Mouse (Mus musculus) left cerebral cortex, postnatal 14 days (tissue): ENCODE data around the gene Gnpat. TPM values are rescaled to one million over a fixed set of nuclear protein-coding genes. Genes with fewer than 3 reads are reported as not detected.

Experiments used
- DNase-seq, 2 experiments: peaks; one replicate each; pipeline ENCODE4 v3.0.0; 2021 to 2022; ENCODE audit warnings: low spot score in 2 of 2, mixed read lengths in 1 of 2
- intact Hi-C: fragments of 180-260 bp; cut with DNase I; formaldehyde crosslinking; loops from one replicate; pipeline ENCODE4 v1.15.1; 2025
- long read RNA-seq, 2 experiments: library from polyadenylated mRNA; stranded (forward); transcript quantifications; one replicate each; pipeline ENCODE4 v2.0.0; 2021
- total RNA-seq, 2 experiments: library from RNA; stranded (reverse); gene quantifications; 2 replicates each; pipeline ENCODE4 v1.2.3; 2021

Gene Gnpat
- 10 to 100 TPM; 56.2 to 60.9 TPM for total RNA-seq
- long read RNA-seq, experiment 1, transcript Gnpat-201 (16 exons, 2,984 nt), result major isoform, 48 of 64 reads
- long read RNA-seq, experiment 1, partial matches to known transcripts, result 6 of 64 reads
- long read RNA-seq, experiment 1, other reads (novel, unspliced or antisense), result 10 of 64 reads
- long read RNA-seq, experiment 2, transcript Gnpat-201 (16 exons, 2,984 nt), result major isoform, 51 of 70 reads
- long read RNA-seq, experiment 2, partial matches to known transcripts, result 9 of 70 reads
- long read RNA-seq, experiment 2, other reads (novel, unspliced or antisense), result 10 of 70 reads

DNA sequence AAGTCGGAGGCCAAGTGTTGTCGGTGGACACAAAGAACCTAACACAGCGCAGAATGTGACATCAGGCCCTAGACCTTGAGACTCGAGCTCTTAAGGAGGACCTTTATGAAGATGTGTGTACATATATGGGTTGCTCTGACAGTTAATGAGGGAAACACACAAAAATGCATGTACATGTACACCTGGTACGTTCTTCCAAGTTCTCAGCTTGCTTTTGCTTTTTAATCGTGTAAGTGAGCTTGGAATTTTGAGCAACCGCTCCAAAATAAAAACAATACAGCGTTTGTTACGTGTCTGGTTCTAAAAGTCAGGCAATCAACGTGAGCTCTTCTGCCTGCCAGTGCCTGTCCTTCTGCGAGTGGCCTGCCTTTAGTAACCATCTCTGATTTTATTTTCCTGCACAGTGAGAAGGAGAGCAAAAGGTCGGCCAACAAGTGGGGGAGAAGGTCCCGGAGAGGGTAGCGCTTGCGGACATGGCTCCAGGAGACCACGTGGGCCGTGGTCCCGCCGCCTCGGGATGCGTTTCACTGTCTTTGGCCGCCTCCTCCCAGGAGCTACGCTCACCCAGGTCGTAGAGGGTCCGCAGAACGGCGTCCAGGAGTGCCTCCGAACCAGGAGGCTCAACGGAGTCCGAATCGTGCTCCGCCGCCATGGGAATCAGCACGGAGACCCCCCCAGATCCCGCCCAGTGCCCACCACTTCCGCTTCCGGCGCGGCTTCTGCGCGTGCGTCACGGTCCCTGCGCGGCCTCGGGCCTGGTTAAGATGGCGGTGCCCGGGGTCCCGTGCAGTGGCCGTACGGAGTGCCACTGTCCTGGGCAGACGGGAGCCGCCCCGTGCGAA lies at the start of gene Gnpat, which contains the start of gene 2810004N23Rik:
Gene Gnpat, plus strand, starts transcription at position 713 of the 842 bp plus-strand sequence.
Gene 2810004N23Rik, minus strand, starts transcription at position 800 of the 842 bp plus-strand sequence.
- DNase-seq, result peak; percentile 90 to 93
- intact Hi-C loops, result no loop called here

DNA sequence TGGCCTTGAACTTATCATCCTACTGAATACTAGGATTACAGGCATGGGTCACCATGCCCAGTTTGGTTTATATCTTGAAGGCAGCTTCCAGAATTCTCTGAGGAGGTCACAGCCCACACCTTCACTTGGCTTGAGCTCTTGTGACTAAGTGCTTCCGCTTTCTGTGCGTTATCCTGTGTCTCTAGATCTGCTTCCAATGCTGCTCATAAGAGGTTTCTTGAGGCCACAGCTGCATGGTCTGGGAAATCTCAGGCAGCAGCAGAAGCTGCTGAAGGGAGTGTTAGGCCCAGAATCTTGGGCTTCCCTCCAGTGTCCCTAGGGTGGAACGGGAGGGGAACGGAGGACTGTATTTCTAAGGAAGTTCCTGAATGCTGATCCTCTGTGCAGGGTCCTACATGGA lies 49.5 kb upstream of the Gnpat start:
- intact Hi-C loops, result no loop called here
- DNase-seq, result no peak

DNA sequence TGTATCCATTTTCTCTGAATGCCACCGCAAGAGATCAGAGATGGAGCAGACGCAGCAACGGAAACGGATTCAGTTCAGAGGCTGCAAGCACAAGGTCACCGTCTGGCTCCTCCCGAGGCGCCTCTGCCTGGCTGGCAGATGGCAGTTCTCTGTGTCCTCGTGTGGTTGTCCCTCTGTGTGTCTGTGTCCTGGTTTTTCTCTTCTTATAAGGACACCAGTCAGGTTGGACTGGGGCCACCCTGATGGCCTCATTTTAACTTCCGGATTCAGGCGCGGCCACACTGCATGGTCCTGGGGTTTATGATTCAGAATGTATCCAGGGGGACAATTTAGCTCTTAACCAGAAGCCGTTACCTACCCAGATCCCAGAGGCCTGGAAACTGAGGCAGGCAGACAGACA lies 47.0 kb upstream of the Gnpat start:
- DNase-seq, result no peak
- intact Hi-C loops, result no loop called here

DNA sequence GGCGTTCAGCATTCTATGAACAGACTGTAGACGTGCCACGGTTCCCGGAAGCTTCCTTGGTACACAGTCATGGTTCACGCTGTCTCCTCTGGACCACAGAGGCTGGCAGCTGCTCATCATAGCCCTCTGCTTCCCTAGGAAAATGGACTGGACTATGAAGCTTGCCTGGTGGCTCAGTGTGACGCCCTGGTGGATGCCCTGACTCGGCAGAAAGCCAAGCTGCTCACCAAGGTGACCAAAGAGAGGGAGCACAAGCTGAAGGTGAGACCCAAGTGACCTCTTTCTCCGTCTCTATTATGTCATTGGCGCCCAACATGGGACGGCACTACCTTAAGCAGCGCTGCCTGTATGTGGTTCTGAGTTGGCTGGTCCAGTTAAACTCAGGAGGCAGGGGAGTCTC lies 46.0 kb upstream of the Gnpat start:
- intact Hi-C loops, result no loop called here
- DNase-seq, result no peak

DNA sequence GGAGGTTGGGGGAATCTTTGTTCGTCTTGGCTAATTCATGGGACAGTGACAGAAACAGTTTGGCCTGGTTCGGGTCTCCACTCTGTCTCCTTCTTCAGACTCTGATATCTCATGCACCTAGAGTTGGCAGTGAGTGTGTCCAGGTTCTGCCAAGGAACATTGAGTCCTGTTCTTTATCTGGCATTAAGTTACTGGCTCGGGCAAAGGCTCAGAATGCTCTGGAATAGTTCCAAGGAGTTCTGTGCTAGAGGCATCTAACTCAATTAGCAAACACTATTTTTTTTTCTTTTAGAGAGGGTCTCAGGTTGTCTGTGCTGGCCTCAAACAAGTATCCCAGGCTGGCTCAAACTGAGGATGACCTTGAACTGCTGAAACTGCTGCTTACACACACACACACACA lies 45.5 kb upstream of the Gnpat start:
- intact Hi-C loops, result no loop called here
- peak in 1 of 2 experiments; percentile 30 for DNase-seq

DNA sequence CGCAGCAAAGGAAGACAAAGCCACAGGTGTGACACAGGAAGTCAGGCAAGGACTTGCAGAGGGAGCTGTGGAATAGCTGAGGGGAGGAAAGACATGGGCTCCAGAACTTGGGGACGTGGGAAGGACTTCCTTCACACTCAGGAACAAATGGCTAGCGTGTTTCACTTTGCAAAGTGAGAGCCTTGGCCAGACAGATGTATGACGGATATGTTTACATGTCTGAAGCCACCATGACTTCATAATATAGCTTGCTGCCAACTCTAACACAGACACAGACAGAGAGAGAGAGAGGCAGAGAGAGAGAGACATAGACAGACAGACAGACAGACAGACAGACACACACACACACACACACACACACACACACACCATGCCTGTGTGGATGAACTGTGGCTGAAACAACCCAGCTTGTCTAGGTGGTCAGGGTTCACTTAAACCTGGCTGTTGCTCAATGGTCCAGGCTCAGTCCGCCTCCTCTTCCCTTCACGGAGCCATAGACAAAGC lies 43.2 kb upstream of the Gnpat start:
- DNase-seq, result no peak
- intact Hi-C loops, result no loop called here

DNA sequence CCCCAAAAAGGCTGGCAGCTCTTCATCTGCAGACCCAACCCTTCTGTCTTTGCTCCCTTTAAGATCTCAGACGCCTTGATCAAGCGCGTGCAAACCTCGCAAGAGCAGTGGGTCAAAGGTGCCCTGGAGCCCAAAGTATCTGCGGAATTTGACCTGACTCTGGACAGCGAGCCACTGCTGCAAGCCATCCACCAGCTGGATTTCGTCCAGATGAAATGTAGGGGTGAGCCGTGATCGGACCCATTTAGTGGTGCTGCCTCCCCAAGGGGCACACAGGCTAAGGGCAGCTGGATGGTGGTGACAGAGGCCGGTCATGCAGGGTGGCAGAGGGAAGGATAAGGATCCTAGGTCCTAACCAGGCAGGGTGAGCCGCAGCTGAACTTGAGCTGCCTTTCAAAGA lies 42.7 kb upstream of the Gnpat start:
- intact Hi-C loops, result no loop called here

DNA sequence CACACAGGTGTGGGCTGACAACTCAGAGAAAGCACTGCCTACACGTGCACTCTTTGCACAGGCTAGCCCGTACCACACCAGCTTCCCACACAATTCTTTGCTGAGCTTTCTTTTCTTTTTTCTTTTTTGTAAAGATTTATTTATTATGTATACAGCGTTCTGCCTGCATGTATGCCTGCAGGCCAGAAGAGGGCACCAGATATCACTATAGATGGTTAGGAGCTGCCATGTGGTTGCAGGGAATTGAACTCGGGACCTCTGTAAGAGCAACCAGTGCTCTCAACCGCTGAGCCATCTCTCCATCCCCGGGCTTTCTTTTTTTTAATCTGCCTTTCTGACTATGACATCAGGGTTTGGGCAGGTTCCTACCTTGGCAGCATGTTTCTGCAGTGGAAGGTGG lies 39.3 kb upstream of the Gnpat start:
- no peak for DNase-seq
- intact Hi-C loops, result no loop called here

More for the DNA sequence above, 42.7 kb upstream of the Gnpat start:
- DNase-seq, result no peak

DNA sequence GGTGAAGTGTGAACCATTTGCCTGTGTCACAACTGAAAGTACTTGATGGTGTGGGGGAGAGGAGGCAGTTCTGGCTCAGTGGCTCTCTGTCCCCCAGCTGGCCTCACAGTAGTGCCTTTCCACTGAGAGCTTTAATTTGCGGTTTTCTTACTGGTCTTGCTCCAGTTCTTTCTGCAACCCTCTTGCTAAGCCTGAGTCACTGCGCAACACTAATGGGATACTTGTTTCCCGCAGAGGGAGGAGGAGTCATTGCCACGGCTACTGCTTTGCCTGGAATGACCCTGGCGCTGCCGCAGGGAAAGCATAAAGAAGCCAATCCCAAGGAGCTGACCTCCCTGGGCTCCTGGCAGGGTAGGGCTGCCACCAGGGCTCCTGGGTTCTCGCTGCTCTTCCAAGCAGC lies 36.2 kb upstream of the Gnpat start:
- intact Hi-C loops, result loop anchor here (5.0 kb wide), 1 partner anchor 69 kb away; no protein-coding TSS in a partner anchor
- peak; percentile 15 to 38 for DNase-seq

DNA sequence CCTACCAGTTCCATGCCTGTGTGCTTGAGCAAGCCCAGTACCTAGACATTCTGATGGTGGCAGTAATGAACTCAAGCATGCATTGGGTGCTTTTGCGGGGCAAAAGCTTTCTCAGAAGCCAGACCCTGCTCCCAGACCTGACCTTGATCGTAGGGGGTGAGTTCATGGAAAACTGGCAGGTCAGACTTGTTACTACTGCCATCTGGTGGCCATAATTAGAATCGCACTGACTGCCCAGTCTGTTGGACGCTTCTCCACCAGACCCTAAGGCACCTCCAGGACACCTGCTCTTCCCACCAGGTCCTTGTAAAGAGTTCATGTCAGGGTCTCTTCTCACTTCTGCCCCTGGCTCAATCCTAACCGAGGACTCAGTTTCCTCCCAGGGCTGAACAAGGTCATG lies 35.4 kb upstream of the Gnpat start:
- peak; percentile 51 to 69 for DNase-seq
- intact Hi-C loops, result loop anchor here (5.0 kb wide), 1 partner anchor 70 kb away; no protein-coding TSS in a partner anchor

DNA sequence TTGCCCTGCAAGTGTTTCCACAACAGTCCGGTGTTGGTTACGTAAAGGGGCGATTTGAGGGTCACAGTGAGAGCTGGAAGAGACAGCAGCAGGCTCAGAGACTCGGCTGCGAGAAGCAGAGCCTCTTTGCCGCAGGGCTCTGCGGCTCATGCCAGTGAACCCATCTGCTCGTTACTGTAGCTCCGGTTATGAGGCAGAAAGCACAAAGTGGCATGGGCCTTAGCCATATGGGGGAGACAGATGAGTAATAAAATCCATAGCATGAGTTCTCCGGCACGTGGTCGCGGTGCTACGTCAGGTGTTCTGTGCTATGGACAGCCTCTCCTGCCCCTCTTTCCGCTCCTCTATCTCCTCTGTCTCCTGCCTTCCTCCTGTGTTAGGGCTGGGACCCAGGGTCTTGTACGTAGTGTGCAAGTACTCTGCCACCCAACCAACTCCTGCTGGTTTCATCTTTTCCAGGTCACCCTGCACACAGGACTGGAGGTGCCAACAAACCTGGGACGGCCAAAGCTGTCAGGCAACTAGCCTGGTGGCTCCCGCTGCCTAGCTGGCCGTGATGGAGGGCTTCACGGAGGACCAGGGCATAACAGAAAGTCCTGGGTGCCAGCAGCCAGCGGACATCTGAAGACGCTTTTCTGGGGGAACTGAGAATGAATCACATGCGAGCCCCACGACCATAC lies 34.1 kb upstream of the Gnpat start:
- peak; percentile 30 to 52 for DNase-seq
- intact Hi-C loops, result loop anchor here (5.0 kb wide), 1 partner anchor 71 kb away; no protein-coding TSS in a partner anchor

DNA sequence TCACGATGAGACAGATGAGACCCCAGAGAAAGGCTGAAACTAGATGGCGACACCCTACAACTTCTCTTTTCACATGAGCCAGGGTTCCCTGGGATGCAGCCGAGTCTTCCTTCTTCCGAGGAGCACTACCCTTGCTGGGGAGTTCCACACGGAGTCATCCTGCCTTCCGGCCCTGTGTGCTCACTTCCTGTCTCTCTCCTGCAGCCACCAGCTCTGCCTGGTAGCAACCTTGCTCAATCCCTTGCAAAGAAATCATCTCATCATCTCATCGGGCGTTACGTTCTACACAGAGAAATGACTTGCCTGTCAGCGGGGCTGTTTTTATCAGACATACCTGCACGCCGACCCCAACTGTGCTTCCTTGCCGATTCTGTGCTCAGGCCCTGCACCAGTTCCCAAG lies 32.8 kb upstream of the Gnpat start:
- DNase-seq, result no peak
- intact Hi-C loops, result no loop called here

DNA sequence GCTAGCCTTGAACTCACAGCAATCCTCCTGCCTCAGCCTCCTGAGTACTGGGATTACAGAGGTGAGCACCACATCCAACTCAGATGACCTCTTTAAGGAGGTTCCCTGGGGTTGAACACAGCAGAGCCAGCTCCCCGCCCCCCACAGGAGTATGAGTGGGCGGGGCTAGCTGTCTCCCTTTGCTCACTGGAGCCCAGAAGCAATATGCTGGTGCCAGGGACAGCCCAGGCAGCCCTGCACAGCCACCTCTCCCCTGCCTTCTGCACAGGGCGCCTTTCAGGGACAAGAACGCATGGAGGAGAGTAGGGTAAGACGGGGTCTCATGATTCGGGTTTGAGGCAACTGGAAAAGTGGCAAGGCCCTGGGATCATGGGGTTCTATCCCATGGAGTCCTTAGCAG lies 31.3 kb upstream of the Gnpat start:
- intact Hi-C loops, result no loop called here
- no peak for DNase-seq

DNA sequence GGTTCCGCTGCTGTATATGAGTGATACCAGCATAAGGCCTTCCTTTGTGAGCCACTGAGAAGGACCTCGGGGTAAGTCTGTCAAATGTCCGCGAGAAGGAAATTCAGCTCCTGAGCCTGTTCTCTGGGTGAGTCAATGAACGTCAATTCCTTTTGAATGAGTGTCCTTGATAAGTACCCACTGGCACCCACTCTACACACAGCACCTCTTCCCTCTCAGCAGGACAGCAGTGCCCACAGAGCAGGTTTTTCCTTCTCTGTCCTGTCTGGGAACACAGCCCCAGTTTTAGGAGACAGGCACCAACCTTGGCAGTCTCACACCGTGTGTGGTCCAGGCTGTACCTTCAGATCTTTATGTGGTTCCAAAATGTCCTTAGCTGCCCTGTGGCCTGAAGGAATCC lies 30.9 kb upstream of the Gnpat start:
- no peak for DNase-seq
- intact Hi-C loops, result no loop called here

DNA sequence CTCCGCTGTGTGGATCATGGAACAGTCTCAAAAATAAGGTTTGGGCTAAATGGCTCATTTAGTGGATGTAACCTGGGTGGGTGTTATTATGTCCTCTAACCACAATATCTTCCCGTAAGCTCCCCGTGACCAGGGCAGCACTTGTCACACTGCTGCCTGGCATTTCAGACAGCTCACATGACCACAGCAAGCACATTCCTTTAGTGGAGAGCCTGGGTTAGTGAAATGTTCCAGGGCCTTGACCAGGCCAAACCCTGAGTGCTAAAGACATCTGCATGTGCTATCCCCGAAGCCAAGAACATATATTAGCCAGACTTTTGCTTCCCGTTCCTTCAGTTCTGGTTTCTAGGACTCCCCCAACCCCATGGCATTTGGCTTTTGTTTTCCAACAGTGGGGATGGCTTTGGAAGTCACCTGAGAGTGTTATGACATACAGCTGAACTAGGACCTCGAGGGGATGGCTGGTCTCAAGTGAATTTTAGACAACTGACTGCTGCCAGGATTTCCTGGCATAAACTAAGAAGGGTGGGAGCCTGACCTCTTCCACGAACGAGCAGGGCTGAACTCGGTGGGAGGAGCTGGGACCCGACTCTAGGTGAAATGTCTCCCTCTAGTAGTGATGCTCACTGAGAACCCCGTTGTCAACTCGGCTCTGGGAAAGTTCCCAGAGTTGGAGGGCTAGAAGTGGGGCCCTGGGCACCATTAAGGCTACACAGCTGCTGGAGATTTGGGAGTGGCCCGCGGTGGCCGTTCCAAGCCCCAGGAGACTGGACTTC lies 29.2 kb upstream of the Gnpat start:
- DNase-seq, result no peak
- intact Hi-C loops, result no loop called here

DNA sequence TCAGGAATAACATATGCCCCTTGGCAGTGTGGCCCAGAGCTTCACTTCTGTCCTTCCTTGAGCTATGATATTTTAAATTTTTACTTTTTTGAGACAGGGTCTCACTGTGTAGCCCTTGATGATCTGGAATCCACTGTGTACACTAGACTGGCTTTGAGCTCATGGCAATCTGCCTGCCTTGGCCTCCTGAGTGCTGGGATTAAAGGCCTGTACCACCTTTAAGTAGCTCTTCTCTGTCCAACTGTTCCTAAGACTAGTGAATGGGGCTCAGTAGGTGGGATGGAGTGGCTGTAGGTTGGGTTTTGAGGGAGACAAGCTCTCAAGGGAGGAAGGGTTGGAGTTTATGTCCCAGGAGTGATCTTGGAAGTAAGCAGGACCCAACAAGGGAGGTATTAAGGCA lies 27.0 kb upstream of the Gnpat start:
- intact Hi-C loops, result no loop called here

DNA sequence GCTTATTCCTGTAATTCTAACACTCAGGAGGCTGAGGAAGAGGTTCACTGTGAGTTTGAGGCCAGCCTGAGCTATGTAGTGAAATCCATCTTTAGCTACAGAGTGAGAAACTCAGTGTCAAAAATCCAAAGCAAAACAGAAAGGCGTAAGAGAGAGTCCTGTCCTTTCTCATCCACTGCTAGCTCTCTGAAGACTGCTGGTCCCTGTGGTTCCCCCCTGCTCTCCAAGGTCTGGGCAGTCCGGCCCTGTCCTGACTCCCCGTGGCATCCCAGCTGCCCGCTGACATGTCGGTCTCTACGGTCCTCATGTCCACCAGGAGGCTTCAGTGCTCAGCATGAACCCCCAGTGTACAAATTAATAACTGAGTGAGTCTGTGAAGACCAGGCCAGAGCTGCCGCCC lies 26.6 kb upstream of the Gnpat start:
- intact Hi-C loops, result no loop called here
- no peak for DNase-seq

More for the DNA sequence above, 27.0 kb upstream of the Gnpat start:
- no peak for DNase-seq

DNA sequence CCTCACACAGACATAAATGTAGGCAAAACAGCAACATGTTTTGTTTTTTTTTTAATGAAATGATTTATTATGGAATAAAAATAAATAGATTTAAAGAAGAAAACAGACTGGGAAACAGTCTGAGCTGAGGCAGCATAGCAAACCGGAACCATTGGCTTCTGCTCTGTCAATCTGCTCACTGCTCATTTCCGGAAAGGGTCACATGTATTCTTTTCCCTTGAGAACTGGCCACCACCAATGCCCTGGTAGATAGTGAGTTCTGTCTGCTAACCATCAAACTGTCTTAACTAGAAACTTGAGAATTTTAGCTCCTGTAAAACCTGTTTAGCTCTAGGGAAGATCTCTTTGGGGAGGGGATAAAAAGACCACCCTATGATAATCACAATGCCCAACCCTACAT lies 25.9 kb upstream of the Gnpat start:
- no peak for DNase-seq
- intact Hi-C loops, result no loop called here

DNA sequence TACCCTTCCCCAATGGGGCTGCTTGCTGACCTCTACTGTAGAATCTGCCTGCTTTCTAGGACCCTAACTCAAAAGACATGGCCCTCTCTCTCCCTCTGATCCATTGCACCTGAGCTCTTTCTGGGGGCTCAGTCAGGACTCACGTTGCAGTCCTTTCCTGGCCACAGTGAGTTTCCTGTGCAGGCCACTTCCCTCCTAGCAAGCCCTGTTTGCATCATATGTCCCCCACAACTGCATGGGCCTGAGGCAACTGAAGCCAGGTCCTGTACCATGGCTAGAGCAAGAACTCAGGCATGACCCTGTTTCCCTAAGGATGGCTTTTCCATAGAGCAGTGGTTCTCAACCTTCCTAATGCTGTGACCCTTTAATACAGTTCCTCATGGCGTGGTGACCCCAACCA lies 24.9 kb upstream of the Gnpat start:
- intact Hi-C loops, result no loop called here
- no peak for DNase-seq
